ENCODE assay signal across 8 mouse cellular contexts in genomic region chr8:110847171-110847549, GRCm38 (mm10). TPM values are rescaled to one million over a fixed set of nuclear protein-coding genes. Genes with fewer than 3 reads are reported as not detected.
DNase-seq lines count a peak whose midpoint lies in the region; ATAC-seq and TF ChIP-seq lines count a peak whose summit lies in the region.

No protein-coding gene starts in this region.

- H3K27ac ChIP-seq in embryonic facial prominence, embryonic 15.5 days (replicated peaks): peak overlapping the region; percentile 92
- H3K27ac ChIP-seq in limb, embryonic 10.5 days: peak overlapping the region; percentile 97
- H3K27ac ChIP-seq in neural tube, embryonic 14.5 days (ENCODE audit: low read depth, low read length): peak overlapping the region; percentile 88

- H3K36me3 ChIP-seq in embryonic facial prominence, embryonic 15.5 days: peaks cover 51% of the 10 kb centered on the region
- H3K36me3 ChIP-seq in limb, embryonic 10.5 days: peaks cover 59% of the 10 kb centered on the region
- peaks cover 51% of the 10 kb centered on the region for H3K36me3 ChIP-seq in neural tube, embryonic 14.5 days (ENCODE audit: control insufficient read depth, insufficient read depth, low read length)

- no peak for TF ChIP-seq POLR2A in lung, adult 2 months (IDR thresholded peaks at IDR 0.05; ENCODE audit: borderline replicate concordance, extremely low read depth, low read depth, low read length)

- H3K4me1 ChIP-seq in lung, adult 2 months (ENCODE audit: control insufficient read depth, insufficient read depth, low read length): peaks cover 6% of the 10 kb centered on the region
- H3K4me1 ChIP-seq in embryonic facial prominence, embryonic 15.5 days: peaks cover 15% of the 10 kb centered on the region
- peaks cover 22% of the 10 kb centered on the region for H3K4me1 ChIP-seq in limb, embryonic 10.5 days
- H3K4me1 ChIP-seq in neural tube, embryonic 14.5 days (ENCODE audit: control insufficient read depth, insufficient read depth, low read length): peaks cover 18% of the 10 kb centered on the region

- under 1% methylated on average over 13 of the region's 13 CpGs for WGBS in lung, adult 2 months
- 1% methylated on average over 13 of the region's 13 CpGs for WGBS in embryonic facial prominence, embryonic 15.5 days
- 2% methylated on average over 13 of the region's 13 CpGs for WGBS in limb, embryonic 10.5 days
- 2% methylated on average over 13 of the region's 13 CpGs for WGBS in neural tube, embryonic 14.5 days

- DNase-seq in lung, adult 2 months: no peak
- no peak for DNase-seq in lung, postnatal 25 days (ENCODE audit: low spot score)
- DNase-seq in limb, embryonic 10.5 days (ENCODE audit: low spot score): no peak
- DNase-seq in thymus, postnatal 14 days: no peak
- DNase-seq in cerebellum, adult 9-10 months: no peak
- no peak for DNase-seq in lung, postnatal 10 days

- no peak for ATAC-seq in embryonic facial prominence, embryonic 15.5 days (ENCODE audit: insufficient number of reproducible peaks, low FRiP score, low TSS enrichment, low read depth)
- ATAC-seq in neural tube, embryonic 14.5 days (ENCODE audit: low read depth): no peak

- H3K4me3 ChIP-seq in lung, adult 2 months (replicated peaks; ENCODE audit: extremely low read depth, low read depth, low read length): peak overlapping the region; percentile 100
- peak overlapping the region; percentile 69 for H3K4me3 ChIP-seq in embryonic facial prominence, embryonic 15.5 days (replicated peaks)
- peak overlapping the region; percentile 76 for H3K4me3 ChIP-seq in limb, embryonic 10.5 days
- peak overlapping the region; percentile 93 for H3K4me3 ChIP-seq in neural tube, embryonic 14.5 days (ENCODE audit: low read depth, low read length)

- peak overlapping the region; percentile 75 for H3K4me2 ChIP-seq in embryonic facial prominence, embryonic 15.5 days (replicated peaks)
- peak overlapping the region; percentile 76 for H3K4me2 ChIP-seq in neural tube, embryonic 14.5 days (ENCODE audit: low read depth, low read length)

- TF ChIP-seq CTCF in lung, adult 2 months (IDR thresholded peaks at IDR 0.05; ENCODE audit: insufficient read depth, low read length): no peak

- H3K9ac ChIP-seq in embryonic facial prominence, embryonic 15.5 days: peak overlapping the region; percentile 70
- H3K9ac ChIP-seq in neural tube, embryonic 14.5 days (replicated peaks; ENCODE audit: low read depth, low read length): peak overlapping the region; percentile 94

- no peaks in the 10 kb centered on the region for H3K27me3 ChIP-seq in embryonic facial prominence, embryonic 15.5 days
- no peaks in the 10 kb centered on the region for H3K27me3 ChIP-seq in limb, embryonic 10.5 days (ENCODE audit: low read depth, poor library complexity, severe bottlenecking)
- H3K27me3 ChIP-seq in neural tube, embryonic 14.5 days (ENCODE audit: control insufficient read depth, insufficient read depth, low read length): no peaks in the 10 kb centered on the region

- H3K9me3 ChIP-seq in embryonic facial prominence, embryonic 15.5 days (replicated peaks): no peaks in the 10 kb centered on the region
- H3K9me3 ChIP-seq in limb, embryonic 10.5 days (replicated peaks): no peaks in the 10 kb centered on the region
- H3K9me3 ChIP-seq in neural tube, embryonic 14.5 days (ENCODE audit: control insufficient read depth, low read length): no peaks in the 10 kb centered on the region

RNA-seq across cellular contexts. Expression of gene Sf3b3, which starts 0.6 kb away (rescaled TPM):
- polyA plus RNA-seq in lung, adult 2 months (2012; rRNA removed): 22.3 and 33.3 TPM in 2 replicates
- polyA plus RNA-seq in embryonic facial prominence, embryonic 15.5 days (2015; fragmentation: Nextera tagmentation; extraction: Ambion mirVana): 128 and 130 TPM in 2 replicates
- 232 and 238 TPM in 2 replicates for polyA plus RNA-seq in limb, embryonic 10.5 days (2016; fragmentation: Nextera tagmentation; extraction: Ambion mirVana)
- polyA plus RNA-seq in neural tube, embryonic 14.5 days (2014; fragmentation: Nextera tagmentation; extraction: Ambion mirVana): 87.3 and 109 TPM in 2 replicates

RNA-seq across cellular contexts. Expression of gene Cog4, which starts 0.8 kb away (rescaled TPM):
- polyA plus RNA-seq in lung, adult 2 months (2012; rRNA removed): 19.2 and 26.8 TPM in 2 replicates
- 76.1 and 79.9 TPM in 2 replicates for polyA plus RNA-seq in embryonic facial prominence, embryonic 15.5 days (2015; fragmentation: Nextera tagmentation; extraction: Ambion mirVana)
- 75.8 and 87.0 TPM in 2 replicates for polyA plus RNA-seq in limb, embryonic 10.5 days (2016; fragmentation: Nextera tagmentation; extraction: Ambion mirVana)
- polyA plus RNA-seq in neural tube, embryonic 14.5 days (2014; fragmentation: Nextera tagmentation; extraction: Ambion mirVana): 64.6 and 78.1 TPM in 2 replicates

RNA-seq across cellular contexts. Expression of gene Il34, which starts 41.4 kb away (rescaled TPM):
- polyA plus RNA-seq in lung, adult 2 months (2012; rRNA removed): 35.4 and 40.4 TPM in 2 replicates
- 4.9 and 5.3 TPM in 2 replicates for polyA plus RNA-seq in embryonic facial prominence, embryonic 15.5 days (2015; fragmentation: Nextera tagmentation; extraction: Ambion mirVana)
- 0.15 TPM in 1 of 2 replicates, not detected in the other for polyA plus RNA-seq in limb, embryonic 10.5 days (2016; fragmentation: Nextera tagmentation; extraction: Ambion mirVana)
- 1.2 and 2.7 TPM in 2 replicates for polyA plus RNA-seq in neural tube, embryonic 14.5 days (2014; fragmentation: Nextera tagmentation; extraction: Ambion mirVana)

RNA-seq across cellular contexts. Expression of gene Fuk, which starts 55.1 kb away (rescaled TPM):
- polyA plus RNA-seq in lung, adult 2 months (2012; rRNA removed): 15.8 and 17.9 TPM in 2 replicates
- polyA plus RNA-seq in embryonic facial prominence, embryonic 15.5 days (2015; fragmentation: Nextera tagmentation; extraction: Ambion mirVana): 11.2 and 11.7 TPM in 2 replicates
- polyA plus RNA-seq in limb, embryonic 10.5 days (2016; fragmentation: Nextera tagmentation; extraction: Ambion mirVana): 15.9 and 17.8 TPM in 2 replicates
- polyA plus RNA-seq in neural tube, embryonic 14.5 days (2014; fragmentation: Nextera tagmentation; extraction: Ambion mirVana): 3.9 and 5.4 TPM in 2 replicates
